Comparison of ENCODE assay signal across 16 mouse cellular contexts in the genomic region with DNA sequence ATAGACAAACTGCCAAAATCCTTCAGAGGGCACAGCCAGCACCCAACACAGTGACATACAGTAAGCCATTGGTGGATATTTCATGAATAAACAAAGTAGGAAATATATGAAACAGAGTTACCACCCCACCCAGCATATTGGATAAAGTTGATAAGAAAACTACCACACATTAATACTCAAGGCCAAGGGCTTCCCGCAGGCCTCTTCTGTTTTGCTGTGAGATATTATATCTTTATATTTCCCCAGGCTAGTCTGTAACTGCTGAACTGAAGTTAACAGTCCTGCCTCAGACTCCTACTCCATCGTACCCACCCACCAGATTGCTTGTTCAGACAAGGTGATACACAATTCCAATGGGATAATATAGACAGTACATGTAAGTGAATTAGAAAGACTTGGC.
"Had no signal": no experiment of that assay in that cellular context is flagged by ENCODE, and none has a peak within 500 bp of the region (broad histone marks: within the 10 kb centered on the region; RNA-seq: fewer than 3 reads in every experiment).

No protein-coding gene starts in this region.

- H3K36me3 ChIP-seq: limb, embryonic 10.5 days; limb, embryonic 13.5 days; lung, embryonic 15.5 days had no signal

- H3K27ac ChIP-seq: kidney, postnatal 0 days; layer of hippocampus, adult 2 months; limb, embryonic 10.5 days; limb, embryonic 13.5 days; lung, embryonic 15.5 days had no signal

- H3K4me2 ChIP-seq: limb, embryonic 13.5 days; lung, embryonic 15.5 days had no signal

- H3K9ac ChIP-seq: limb, embryonic 13.5 days; lung, embryonic 15.5 days had no signal

- H3K4me3 ChIP-seq: layer of hippocampus, adult 2 months; limb, embryonic 10.5 days; limb, embryonic 13.5 days; lung, embryonic 15.5 days had no signal

- DNase-seq: kidney, adult 18-20 months; kidney, adult 9 months; kidney, postnatal 25 days; layer of hippocampus, adult 9-11 months; lung, adult 18-20 months; lung, postnatal 10 days; lung, postnatal 36 days; midbrain, embryonic 14.5 days; thymus, adult 18-20 months; thymus, postnatal 14 days; thymus, postnatal 4 days had no signal

- H3K27me3 ChIP-seq: limb, embryonic 13.5 days; lung, embryonic 15.5 days had no signal

- H3K9me3 ChIP-seq: limb, embryonic 10.5 days; limb, embryonic 13.5 days; lung, embryonic 15.5 days had no signal
